Mouse (Mus musculus): ENCODE results near the gene Neurl4. TPM values are rescaled to one million over a fixed set of nuclear protein-coding genes. Genes with fewer than 3 reads are reported as not detected.
A peak's percentile ranks its signal among the peaks of the same experiment; 100 is the strongest.
"Not testable (repeated sequence)": the region's sequence is repeated elsewhere in the genome, so short reads cannot be mapped to it uniquely, and the experiment has no call there.

Neurl4 gene
- total RNA-seq, 2 experiments from 2014 or later = 8.8 to 23.2 TPM

DNA sequence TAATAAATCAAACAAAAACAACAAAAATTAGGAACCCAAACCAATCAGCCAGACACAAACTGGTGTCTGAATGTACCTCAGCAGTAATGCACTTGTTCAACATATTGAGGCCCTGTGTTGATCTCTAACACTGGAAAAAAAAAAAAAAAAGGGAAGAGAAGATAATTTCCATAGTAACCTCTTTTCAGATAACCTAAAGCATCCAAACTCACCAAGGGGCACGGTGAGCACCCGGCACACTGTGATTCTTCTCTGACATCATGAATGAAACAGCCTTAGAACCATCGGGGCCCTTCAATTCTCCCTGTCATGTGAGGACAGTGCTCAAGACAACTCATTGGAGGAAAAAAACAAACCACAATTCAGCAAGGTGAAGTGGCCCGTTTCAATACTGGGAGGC is 28.8 kb downstream of the Neurl4 start:
- ATAC-seq (replicated peaks; ENCODE audit: low FRiP score, poor library complexity, severe bottlenecking) = no peak

DNA sequence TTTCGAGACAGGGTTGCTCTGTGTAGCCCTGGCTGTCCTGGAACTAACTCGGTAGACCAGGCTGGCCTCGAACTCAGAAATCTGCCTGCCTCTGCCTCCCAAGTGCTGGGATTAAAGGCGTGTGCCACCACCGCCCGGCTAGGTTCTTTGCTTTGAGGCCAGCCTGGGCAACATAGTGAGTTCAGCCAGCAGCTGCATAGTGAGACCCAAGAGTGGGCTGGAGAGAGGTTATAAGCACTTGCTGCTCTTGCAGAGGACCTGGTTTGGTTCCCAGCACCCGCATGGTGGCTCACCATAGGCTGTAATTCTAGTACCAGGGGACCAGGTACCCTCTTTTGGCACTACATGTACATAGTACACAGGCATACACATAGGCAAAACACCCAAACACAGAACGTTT is 29.3 kb downstream of the Neurl4 start:
- ATAC-seq (replicated peaks; ENCODE audit: low FRiP score, poor library complexity, severe bottlenecking) = not testable (repeated sequence)

DNA sequence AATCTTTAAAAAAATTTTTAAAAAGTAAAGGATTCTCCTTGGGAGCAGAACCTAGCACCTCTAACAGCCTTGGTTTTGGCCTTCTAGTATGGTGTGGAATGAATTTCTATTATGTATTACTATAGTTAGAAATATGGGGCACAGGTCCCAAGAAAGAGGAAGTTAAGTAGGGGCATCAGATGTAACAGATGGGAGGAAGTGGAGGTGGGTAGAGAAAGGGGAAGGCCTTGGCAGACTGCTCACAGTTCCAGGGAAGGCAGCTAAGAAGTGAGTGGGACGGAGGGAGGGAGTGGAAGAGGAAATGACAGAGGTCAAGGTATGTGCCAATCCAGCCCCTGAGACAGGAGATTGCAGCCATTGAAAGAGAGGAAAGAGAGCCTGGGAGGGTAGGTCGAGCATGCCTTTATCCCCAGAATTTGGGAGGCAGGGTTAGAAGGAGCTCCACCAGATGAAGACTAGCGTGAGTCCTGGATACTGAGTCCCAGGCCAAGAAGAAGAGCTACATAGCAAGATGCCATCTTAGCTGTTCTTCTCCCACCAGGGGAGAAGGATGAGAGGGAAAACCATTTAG is 30.2 kb downstream of the Neurl4 start:
- ATAC-seq (replicated peaks; ENCODE audit: low FRiP score, poor library complexity, severe bottlenecking) = no peak

DNA sequence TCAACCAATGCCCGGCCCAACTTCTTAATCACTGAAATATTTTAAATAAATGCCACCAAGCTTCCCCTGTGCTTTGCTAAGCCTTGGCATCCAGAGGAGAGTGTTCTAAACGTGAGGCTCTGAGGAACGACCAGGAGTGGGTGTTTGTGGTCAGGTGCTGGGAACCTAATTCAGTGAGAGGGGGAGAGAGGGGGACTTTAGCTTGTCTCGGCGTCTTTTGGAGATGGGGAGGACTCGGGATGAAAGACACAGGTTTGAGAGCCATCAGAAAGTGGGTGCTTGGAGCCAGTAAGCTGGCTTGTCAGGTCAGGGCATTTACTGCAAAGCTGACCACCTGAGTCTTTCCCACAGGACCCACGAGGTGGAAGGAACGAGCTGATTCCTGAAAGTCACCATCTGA is 30.9 kb downstream of the Neurl4 start:
- ATAC-seq (replicated peaks; ENCODE audit: low FRiP score, poor library complexity, severe bottlenecking) = no peak

DNA sequence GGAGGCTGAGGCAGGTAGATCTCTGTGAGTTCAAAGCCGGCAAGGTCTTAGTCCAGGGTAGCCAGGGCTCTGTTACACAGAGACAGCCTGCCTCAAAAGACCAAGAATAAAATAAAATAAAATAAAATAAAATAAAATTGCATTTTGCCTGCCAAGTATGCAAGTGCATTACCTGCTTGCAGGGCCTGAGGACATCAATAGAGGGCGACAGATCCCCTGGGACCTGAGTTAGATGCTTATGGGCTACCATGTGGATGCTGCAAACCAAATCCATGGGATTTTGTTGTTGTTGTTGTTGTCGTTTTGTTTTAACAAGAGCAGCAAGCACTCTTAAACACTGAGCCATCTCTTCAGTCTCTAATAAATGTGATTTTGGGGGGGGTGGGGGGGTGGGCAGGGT is 31.4 kb downstream of the Neurl4 start:
- ATAC-seq (replicated peaks; ENCODE audit: low FRiP score, poor library complexity, severe bottlenecking) = no peak

DNA sequence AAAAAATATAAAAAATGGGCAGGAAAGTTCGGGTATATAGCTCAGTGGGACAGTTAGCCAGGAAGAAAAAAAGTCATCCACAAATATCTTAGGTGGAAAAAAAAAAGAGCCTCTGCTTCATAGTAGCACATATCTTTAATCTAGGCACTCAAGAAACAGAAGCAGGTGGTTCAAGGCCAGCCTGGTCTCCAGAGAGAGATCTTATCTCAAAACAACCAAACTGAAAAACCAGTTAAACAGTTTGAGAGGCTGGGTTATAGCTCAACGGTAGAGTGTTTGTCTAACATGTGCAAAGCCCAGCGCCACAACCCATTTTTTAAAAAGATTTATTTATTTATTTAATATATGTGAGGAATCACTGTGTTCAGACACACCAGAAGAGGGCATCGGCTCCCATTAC is 32.2 kb downstream of the Neurl4 start:
- no peak for ATAC-seq (replicated peaks; ENCODE audit: low FRiP score, poor library complexity, severe bottlenecking)

DNA sequence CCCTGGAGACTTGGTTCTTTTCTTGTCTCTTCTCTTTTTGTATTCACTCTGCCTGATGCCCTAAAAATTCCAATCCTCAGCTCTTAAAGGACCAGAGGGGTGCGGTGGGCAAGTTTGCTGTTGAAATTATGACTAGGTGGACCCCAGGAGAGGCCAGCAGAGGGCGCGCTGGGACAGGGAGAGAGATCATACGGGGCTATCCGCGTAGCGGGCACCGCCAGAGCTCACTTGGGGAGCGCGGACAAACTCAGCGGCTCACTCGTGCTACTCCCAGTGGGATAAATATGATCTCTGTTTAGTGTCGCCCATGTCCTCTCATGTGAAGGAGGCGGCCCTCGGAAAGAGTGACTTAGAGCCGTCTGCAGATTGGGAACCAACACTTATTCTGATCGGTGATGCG is 33.3 kb downstream of the Neurl4 start:
- peak; percentile 81 for ATAC-seq (replicated peaks; ENCODE audit: low FRiP score, poor library complexity, severe bottlenecking)

DNA sequence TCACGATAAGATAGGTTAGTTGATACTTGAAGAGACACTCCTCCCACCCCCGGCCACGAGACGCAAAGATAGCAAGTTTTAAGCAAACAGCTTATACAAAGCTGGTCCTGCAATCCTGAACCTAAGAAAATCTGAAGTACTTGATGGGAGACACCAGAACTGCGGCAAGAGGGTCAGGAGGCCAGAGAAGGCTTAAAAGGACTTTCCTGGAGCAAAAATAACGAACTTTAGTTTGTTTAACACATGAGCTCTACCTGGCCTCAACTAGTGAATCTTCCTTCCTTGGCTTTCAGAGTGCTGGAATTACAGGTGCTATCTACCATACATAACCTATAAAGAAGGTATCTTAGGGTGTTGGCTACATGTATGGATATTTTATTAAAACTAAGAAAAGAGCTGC is 33.8 kb downstream of the Neurl4 start:
- ATAC-seq (replicated peaks; ENCODE audit: low FRiP score, poor library complexity, severe bottlenecking) = peak; percentile 0; the same call in 1 of the 2 replicates

DNA sequence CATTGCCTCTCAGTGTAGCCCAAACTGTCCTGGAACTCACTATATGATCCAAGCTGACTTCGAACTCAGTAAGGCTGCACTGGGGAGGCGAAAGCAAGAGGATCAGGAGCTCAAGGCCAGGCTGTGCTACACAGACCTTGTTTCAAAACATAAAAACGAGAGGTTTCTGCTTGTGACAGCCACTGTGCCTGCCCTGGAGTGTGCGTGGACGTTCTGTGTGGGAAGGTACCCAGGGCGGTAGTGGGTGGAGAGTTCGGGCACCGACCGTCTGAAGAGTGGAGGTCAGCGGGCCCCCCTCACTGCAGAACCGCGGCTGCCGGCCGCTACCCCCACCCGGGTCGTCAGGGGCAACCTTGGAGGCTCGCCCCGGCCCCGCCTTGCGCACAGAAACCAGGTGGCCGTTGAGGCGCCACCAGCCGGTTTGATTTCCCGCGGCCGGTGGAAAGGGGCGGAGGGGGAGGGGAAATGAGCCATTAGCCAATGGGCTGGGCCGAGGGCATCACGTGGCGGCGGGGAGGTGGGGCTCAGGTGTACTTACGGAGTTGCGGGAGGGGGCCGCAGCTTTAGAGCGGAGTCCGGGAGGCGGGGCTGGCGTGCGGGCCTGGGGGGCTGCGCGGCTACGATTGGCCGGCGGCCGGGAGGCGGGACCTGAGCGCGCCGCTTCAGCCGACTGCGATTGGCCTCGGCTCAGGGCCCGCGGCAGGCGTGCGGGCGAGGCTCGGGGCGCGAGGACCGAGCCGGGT is 34.4 kb downstream of the Neurl4 start, which contains the start of gene Ybx2:
Gene Ybx2 (plus strand): TSS at position 660 of the 743 bp plus-strand sequence.
- peak; percentile 77 for ATAC-seq (replicated peaks; ENCODE audit: low FRiP score, poor library complexity, severe bottlenecking)

DNA sequence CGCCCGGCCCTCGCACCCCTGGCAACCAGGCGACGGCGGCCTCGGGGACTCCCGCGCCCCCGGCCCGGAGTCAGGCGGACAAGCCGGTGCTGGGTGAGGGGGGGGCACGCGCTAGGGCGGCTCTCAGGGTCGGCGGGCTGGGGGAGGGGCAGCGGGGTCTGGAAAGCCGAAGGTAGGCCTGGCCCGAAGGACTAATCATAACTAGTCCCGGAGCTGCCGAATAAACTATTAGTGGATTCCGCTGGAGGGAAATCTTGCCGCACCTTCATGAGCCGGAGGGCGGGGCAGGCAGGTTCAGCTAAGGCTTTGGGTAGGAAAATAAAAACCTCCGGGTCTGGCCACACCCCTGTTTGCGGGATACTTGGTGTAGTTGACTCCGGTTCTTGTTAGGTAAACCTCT is 35.3 kb downstream of the Neurl4 start:
- ATAC-seq (replicated peaks; ENCODE audit: low FRiP score, poor library complexity, severe bottlenecking) = no peak

DNA sequence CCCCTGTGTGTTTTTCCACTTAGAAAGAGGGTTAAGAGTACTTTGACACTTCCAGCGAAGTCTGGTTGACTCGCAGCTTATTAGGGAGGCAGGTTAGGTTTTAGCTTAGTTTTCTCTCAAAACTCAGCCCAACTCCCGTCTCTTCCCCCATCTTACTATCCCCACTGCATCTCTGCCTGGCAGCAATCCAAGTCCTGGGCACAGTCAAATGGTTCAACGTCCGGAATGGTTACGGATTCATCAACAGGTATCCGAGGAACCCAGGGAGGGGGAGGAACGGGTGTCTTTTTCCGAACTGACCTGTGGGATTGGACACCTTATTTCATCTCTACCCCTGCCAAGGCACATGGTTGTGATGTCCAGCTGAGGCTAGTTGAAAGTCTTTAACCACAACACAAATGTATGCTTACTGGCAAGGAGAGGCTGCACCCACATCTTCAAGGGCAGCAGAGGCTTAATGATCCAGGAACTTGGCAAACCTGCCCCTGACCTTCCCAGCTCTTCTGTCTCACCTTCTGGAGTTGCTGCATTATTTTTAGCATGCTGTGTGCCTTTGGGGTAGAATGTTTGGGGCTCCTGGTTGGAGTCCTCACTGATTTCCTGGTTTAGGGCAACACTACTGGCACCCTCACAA is 36.0 kb downstream of the Neurl4 start:
- no peak for ATAC-seq (replicated peaks; ENCODE audit: low FRiP score, poor library complexity, severe bottlenecking)

DNA sequence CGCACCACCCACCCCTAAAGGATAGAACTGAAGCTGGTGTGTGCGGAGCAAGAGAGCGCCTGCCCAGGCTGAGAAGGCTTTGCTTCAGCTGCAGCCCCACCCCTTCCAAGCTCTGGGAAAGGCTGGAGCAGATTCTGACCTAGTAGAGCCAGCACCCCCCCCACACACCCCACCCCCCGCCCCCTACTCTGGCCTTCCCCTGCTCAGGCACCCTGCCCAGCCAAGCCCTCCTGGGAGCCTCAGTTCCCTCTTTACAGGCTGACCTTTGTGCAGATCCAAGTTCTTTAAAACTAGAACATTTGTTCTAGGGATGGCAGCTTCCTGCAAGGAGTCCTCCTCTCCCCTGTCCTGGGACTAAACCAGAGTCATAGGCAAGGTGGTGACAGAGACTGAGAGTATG is 36.5 kb downstream of the Neurl4 start:
- ATAC-seq (replicated peaks; ENCODE audit: low FRiP score, poor library complexity, severe bottlenecking) = no peak

DNA sequence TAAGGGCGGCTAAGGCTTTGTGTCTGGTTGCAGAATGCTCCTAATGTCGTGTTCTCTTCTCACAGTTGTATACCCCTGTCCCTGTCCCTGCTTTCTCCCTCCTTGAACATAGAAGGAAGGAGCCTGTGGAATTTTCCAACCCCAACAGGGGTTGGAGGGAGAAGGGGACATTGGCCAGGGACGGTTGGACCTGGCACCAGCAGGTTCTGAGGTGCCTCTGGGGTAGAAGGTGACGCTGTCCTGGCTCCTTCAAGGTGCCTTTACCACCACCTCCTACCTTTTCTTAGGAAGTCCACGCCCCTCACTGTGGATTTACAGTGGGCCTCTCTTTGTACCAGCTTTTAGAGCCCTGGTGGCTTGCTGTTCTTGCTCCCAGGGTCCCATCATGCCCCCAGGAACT is 37.0 kb downstream of the Neurl4 start:
- no peak for ATAC-seq (replicated peaks; ENCODE audit: low FRiP score, poor library complexity, severe bottlenecking)

DNA sequence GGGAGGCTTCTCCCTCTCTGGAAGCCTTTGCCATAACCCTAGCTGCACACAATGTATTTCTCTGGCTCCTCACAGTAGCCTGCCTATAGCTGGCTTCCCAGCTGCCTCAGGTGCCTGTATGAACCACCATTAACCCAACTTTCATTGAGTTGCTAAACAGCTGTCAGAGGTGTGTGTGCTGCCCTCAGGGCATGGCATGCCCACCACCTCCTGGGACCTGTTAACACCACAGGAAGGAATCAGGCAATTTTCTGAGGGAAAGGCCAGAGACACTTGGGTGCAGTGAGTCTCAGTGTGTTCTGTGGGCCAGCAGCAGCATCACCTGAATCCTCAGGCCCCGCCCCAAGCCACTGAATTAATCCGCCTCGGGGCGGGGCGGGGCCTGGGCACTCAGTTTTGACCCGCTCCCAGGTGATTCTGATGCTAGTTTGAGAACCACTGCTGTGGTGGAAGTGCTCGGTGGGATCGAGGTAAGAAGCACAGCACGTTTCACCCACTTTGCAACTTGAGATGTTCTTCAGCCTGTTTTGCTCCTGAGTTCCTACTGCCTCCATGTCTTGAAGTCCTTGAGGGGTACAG is 37.6 kb downstream of the Neurl4 start:
- ATAC-seq (replicated peaks; ENCODE audit: low FRiP score, poor library complexity, severe bottlenecking) = no peak

DNA sequence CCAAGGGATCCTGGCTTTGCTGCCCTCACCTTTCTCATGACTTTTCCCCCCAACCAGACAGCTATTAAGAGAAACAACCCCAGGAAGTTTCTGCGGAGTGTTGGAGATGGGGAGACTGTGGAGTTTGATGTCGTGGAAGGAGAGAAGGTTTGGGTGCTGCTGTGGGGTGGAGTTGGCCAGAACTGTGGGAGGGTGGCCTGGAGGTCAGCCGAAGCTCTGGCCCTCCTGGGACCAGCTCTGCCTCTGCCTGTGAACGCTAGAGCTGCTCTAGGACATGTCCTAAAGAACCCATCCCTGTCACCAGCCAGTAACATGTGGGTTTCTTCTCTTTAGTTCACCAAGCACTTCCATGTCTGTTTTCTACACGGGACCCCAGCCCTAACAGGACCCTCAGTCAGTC is 38.3 kb downstream of the Neurl4 start:
- ATAC-seq (replicated peaks; ENCODE audit: low FRiP score, poor library complexity, severe bottlenecking) = no peak

DNA sequence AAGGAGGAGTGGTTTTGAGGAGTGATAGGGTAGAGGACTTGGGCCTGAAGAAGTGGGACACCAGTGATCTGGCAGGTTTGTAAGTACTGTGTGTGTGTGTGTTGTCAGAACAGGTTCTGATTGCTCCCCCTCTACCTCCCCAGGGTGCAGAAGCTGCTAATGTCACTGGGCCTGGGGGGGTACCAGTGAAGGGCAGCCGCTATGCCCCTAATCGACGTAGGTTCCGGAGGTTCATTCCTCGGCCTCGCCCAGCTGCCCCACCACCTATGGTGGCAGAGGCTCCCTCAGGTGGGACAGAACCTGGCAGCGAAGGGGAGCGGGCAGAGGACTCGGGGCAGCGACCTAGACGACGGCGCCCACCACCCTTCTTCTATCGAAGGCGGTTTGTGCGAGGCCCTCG is 38.9 kb downstream of the Neurl4 start:
- no peak for ATAC-seq (replicated peaks; ENCODE audit: low FRiP score, poor library complexity, severe bottlenecking)

DNA sequence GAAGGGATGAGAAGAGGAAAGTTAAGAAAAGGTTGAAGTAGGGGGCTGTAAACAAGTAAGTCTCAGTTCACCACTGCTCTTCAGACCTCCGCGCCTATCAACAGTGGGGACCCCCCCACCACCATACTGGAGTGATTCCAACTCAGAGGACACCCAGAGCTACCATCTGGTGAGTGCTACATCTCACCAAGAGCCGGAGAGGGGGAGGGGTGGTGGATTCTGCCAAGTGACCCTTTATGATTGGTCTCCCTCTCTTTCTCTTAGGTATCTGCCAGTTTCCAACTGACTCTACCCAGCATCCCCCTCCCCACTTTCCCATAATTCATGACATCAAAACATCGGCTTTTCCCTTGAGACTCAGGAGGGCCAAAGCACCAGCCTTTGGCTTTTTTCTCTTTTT is 40.1 kb downstream of the Neurl4 start:
- ATAC-seq (replicated peaks; ENCODE audit: low FRiP score, poor library complexity, severe bottlenecking) = no peak

DNA sequence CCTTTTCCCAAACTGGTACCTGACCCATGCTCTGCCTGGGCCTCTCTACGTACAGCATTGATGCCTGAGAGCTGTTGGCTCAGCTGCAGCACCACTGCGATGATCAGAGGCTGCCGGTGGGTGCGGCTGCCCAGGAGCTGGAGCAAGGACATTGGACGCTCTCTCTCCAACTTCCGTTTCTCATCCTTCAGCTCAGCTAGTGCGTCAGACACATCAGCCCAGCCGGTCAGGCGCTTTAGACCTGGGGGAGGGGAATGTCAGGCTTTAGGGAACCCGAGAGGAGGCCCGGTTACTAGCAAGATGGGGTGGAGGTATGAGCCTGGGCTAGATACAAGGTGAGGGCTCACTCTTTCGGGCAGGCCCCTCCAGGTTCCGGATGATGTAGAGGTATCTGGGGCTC is 44.3 kb downstream of the Neurl4 start:
- ATAC-seq (replicated peaks; ENCODE audit: low FRiP score, poor library complexity, severe bottlenecking) = no peak

DNA sequence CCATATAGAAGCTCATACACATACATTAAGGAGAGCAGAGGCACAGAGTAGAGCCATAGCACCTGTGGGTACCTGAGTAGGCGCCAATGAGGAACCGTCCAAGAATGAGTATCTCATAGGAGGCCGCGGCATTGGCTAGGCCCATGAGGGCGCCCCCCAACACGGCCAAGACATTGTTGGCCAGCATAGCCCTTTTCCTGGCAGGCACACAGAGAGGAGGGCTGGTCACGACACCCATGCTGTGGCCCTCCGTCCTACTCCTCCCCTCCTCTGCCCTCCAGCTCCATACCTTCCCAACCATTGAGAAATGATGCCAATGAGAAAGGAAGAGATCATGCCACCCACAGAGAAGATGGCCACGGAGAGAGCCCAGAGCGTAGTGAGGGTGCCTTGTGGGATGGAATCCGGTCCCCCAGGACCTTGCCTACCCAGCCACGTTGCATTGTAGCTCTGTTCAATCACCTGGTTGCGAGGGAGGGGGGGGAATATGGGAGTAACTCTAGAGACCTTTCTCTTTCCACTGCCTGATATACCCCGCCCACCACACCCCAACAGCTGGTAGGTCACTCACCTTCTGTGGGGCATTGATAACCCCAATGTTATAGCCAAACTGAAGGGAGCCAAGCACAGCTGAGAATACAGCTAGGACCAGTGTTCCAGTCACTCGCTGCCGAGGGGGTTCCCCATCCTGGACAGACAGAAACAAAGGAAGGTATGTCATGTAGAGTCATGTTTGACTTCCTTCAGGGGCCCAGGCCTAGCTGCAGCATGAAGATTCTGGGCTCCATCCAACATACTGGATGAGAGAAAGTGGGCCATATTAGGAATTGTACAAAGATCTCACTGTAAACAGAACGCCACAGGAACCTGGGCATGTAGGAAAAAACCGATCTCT is 45.4 kb downstream of the Neurl4 start:
- peak; percentile 69 for ATAC-seq (replicated peaks; ENCODE audit: low FRiP score, poor library complexity, severe bottlenecking)
